Mouse (Mus musculus): ENCODE measurements around the gene Patl2. TPM values are rescaled to one million over a fixed set of nuclear protein-coding genes. Genes with fewer than 3 reads are reported as not detected.

Gene Patl2
- total RNA-seq (2012; rRNA removed) (0.58 and 0.72 TPM in 2 replicates), polyA plus RNA-seq (2012; ENCODE audit: insufficient read depth in 1 of 2, insufficient read length in 2 of 2, low read depth in 1 of 2, low replicate concordance in 2 of 2, missing spikeins in 1 of 2) (under 1 TPM in 1 of 2 experiments, not detected in 1; 0.84 TPM)

GRCm38 (mm10) chr2:122186106-122186505 lies at the start of gene Patl2, which contains the start of gene Terb2:
Patl2 (minus strand) TSS chr2:122186189.
Terb2 (plus strand) TSS chr2:122186272.
- Histone ChIP-seq H3K9ac (ENCODE audit: control insufficient read depth, low read depth, low read length, poor library complexity, severe bottlenecking) (no peak within 1 kb of the TSS), H3K36me3 (ENCODE audit: control insufficient read depth in 1 of 2, insufficient read depth in 2 of 2, low read length in 2 of 2) (peaks cover 0 to 3% of the 10 kb centered on the region in 2 experiments; a peak in 2 of 4 replicates), H3K27me3 (ENCODE audit: control insufficient read depth in 1 of 2, insufficient read depth in 2 of 2, low read length in 2 of 2) (peaks cover 0 to 2% of the 10 kb centered on the region in 2 experiments; a peak in 2 of 4 replicates), H3K4me1 (ENCODE audit: control insufficient read depth in 1 of 2, insufficient read depth in 2 of 2, low read length in 2 of 2) (peaks cover 5% of the 10 kb centered on the region in 2 experiments; a peak in 3 of 4 replicates), H3K27ac (ENCODE audit: control insufficient read depth, low read depth, low read length) (no peak within 1 kb of the TSS), H3K4me3 (ENCODE audit: control insufficient read depth in 1 of 2, insufficient read depth in 1 of 2, low read depth in 2 of 2, low read length in 2 of 2) (no peak within 1 kb of the TSS), H3K79me2 (ENCODE audit: control insufficient read depth, insufficient read depth, low read length, poor library complexity) (no peaks in the 10 kb centered on the region), H3K9me3 (replicated peaks; ENCODE audit: insufficient read depth, low read length) (no peaks in the 10 kb centered on the region)
- TF ChIP-seq CTCF (IDR thresholded peaks at IDR 0.05 in 2 of 3, conservative IDR thresholded peaks at IDR 0.05 in 1 of 3; ENCODE audit: control insufficient read depth in 1 of 3, insufficient read depth in 1 of 3, low read depth in 2 of 3, low read length in 3 of 3, poor library complexity in 1 of 3, severe bottlenecking in 1 of 3) (no peak), TBP (IDR thresholded peaks at IDR 0.05; ENCODE audit: low read depth, low read length) (no peak), TCF12 (IDR thresholded peaks at IDR 0.05; ENCODE audit: low read depth, low read length) (no peak), ZNF384 (IDR thresholded peaks at IDR 0.05; ENCODE audit: low read depth, low read length) (no peak), UBTF (IDR thresholded peaks at IDR 0.05; ENCODE audit: borderline replicate concordance, insufficient read depth, low read depth, low read length) (no peak), SMC3 (IDR thresholded peaks at IDR 0.05; ENCODE audit: low read depth, low read length) (no peak), TAL1 (IDR thresholded peaks at IDR 0.05; ENCODE audit: low read length) (no peak), RCOR1 (IDR thresholded peaks at IDR 0.05; ENCODE audit: low read depth, low read length) (no peak), EP300 (IDR thresholded peaks at IDR 0.05; ENCODE audit: low read depth in 1 of 2, low read length in 2 of 2) (no peak)
- no peak for DNase-seq (ENCODE audit: low read depth, low spot score)

GRCm38 (mm10) chr2:122235425-122235824 lies 49.4 kb upstream of the Patl2 start:
- peak overlapping the region; percentile 86 for H3K9ac ChIP-seq (ENCODE audit: control insufficient read depth, low read depth, low read length, poor library complexity, severe bottlenecking)
- peaks cover 6 to 15% of the 10 kb centered on the region in 2 experiments for H3K4me1 ChIP-seq (ENCODE audit: control insufficient read depth in 1 of 2, insufficient read depth in 2 of 2, low read length in 2 of 2)
- no peaks in the 10 kb centered on the region for H3K27me3 ChIP-seq (ENCODE audit: control insufficient read depth in 1 of 2, insufficient read depth in 2 of 2, low read length in 2 of 2)
- peak; percentile 47 for DNase-seq (ENCODE audit: low read depth, low spot score)
- peaks cover 0 to 22% of the 10 kb centered on the region in 2 experiments; a peak in 2 of 4 replicates for H3K36me3 ChIP-seq (ENCODE audit: control insufficient read depth in 1 of 2, insufficient read depth in 2 of 2, low read length in 2 of 2)
- no peaks in the 10 kb centered on the region for H3K9me3 ChIP-seq (replicated peaks; ENCODE audit: insufficient read depth, low read length)
- H3K79me2 ChIP-seq (ENCODE audit: control insufficient read depth, insufficient read depth, low read length, poor library complexity): peaks cover 9% of the 10 kb centered on the region
- H3K27ac ChIP-seq (ENCODE audit: control insufficient read depth, low read depth, low read length): peak overlapping the region; percentile 82
- peak overlapping the region; percentile 68 to 86 for H3K4me3 ChIP-seq (ENCODE audit: control insufficient read depth in 1 of 2, insufficient read depth in 1 of 2, low read depth in 2 of 2, low read length in 2 of 2)
- TF ChIP-seq USF1 (IDR thresholded peaks at IDR 0.05; ENCODE audit: low read depth, low read length): 0 out of 2 replicates have a peak, but pooled peaks have one; percentile 3
- peak; percentile 4; the same call in 1 of the 2 replicates for TF ChIP-seq TBP (IDR thresholded peaks at IDR 0.05; ENCODE audit: low read depth, low read length)
- no peak for TF ChIP-seq RAD21 (IDR thresholded peaks at IDR 0.05; ENCODE audit: low read depth, low read length)
- no peak for TF ChIP-seq EP300 (IDR thresholded peaks at IDR 0.05; ENCODE audit: low read depth in 1 of 2, low read length in 2 of 2)
- 0 out of 2 replicates have a peak, but pooled peaks have one; percentile 4 for TF ChIP-seq GABPA (IDR thresholded peaks at IDR 0.05; ENCODE audit: low read depth, low read length)
- TF ChIP-seq CTCF (IDR thresholded peaks at IDR 0.05 in 2 of 3, conservative IDR thresholded peaks at IDR 0.05 in 1 of 3; ENCODE audit: control insufficient read depth in 1 of 3, insufficient read depth in 1 of 3, low read depth in 2 of 3, low read length in 3 of 3, poor library complexity in 1 of 3, severe bottlenecking in 1 of 3): no peak
